Comparison of ENCODE assay signal across 10 mouse cellular contexts in genomic region chr5:36389731-36390590, GRCm38 (mm10). TPM values are rescaled to one million over a fixed set of nuclear protein-coding genes. Genes with fewer than 3 reads are reported as not detected.
A peak's percentile ranks its signal among the peaks of the same experiment; 100 is the strongest.
DNase-seq lines count a peak whose midpoint lies in the region; ATAC-seq and TF ChIP-seq lines count a peak whose summit lies in the region.
"Had no signal": no experiment of that assay in that cellular context is flagged by ENCODE, and none has a peak within 500 bp of the region (broad histone marks: within the 10 kb centered on the region; RNA-seq: fewer than 3 reads in every experiment).

No protein-coding gene starts in this region.

- H3K4me2 ChIP-seq in forebrain, embryonic 13.5 days: no peak overlapping the region
- H3K4me2 ChIP-seq in liver, postnatal 0 days (ENCODE audit: low read depth, low read length): no peak overlapping the region
- no peak overlapping the region for H3K4me2 ChIP-seq in liver, embryonic 11.5 days
- H3K4me2 ChIP-seq in lung, embryonic 14.5 days: peak overlapping the region; percentile 5
- peak overlapping the region; percentile 23; the same call in 1 of the 2 replicates for H3K4me2 ChIP-seq in stomach, embryonic 16.5 days (ENCODE audit: low read depth, low read length)

- H3K9ac ChIP-seq in forebrain, embryonic 13.5 days: no peak overlapping the region
- H3K9ac ChIP-seq in liver, postnatal 0 days (replicated peaks): no peak overlapping the region
- no peak overlapping the region for H3K9ac ChIP-seq in liver, embryonic 11.5 days (ENCODE audit: low read depth, low read length)
- no peak overlapping the region for H3K9ac ChIP-seq in lung, embryonic 14.5 days
- H3K9ac ChIP-seq in stomach, embryonic 16.5 days (ENCODE audit: low read length): peak overlapping the region; percentile 51

- peak overlapping the region; percentile 48; the same call in 1 of the 2 replicates for H3K27ac ChIP-seq in forebrain, embryonic 10.5 days
- H3K27ac ChIP-seq in forebrain, embryonic 13.5 days: no peak overlapping the region
- no peak overlapping the region for H3K27ac ChIP-seq in liver, postnatal 0 days (ENCODE audit: low read depth)
- H3K27ac ChIP-seq in liver, embryonic 11.5 days (ENCODE audit: low read depth, low read length): no peak overlapping the region
- peak overlapping the region; percentile 82 for H3K27ac ChIP-seq in lung, embryonic 14.5 days (ENCODE audit: low read depth)
- H3K27ac ChIP-seq in stomach, embryonic 16.5 days (ENCODE audit: low read length): peak overlapping the region; percentile 94

- no peaks in the 10 kb centered on the region for H3K36me3 ChIP-seq in forebrain, embryonic 10.5 days (replicated peaks)
- no peaks in the 10 kb centered on the region for H3K36me3 ChIP-seq in forebrain, embryonic 13.5 days (ENCODE audit: poor library complexity, severe bottlenecking)
- no peaks in the 10 kb centered on the region for H3K36me3 ChIP-seq in liver, postnatal 0 days (replicated peaks; ENCODE audit: insufficient read depth, low read length)
- no peaks in the 10 kb centered on the region for H3K36me3 ChIP-seq in liver, embryonic 11.5 days (ENCODE audit: control insufficient read depth, insufficient read depth, low read length)
- H3K36me3 ChIP-seq in lung, embryonic 14.5 days (ENCODE audit: insufficient read depth): no peaks in the 10 kb centered on the region
- H3K36me3 ChIP-seq in stomach, embryonic 16.5 days (ENCODE audit: control insufficient read depth, insufficient read depth, low read length): no peaks in the 10 kb centered on the region

- no peak for TF ChIP-seq CTCF in liver, postnatal 0 days (IDR thresholded peaks at IDR 0.05; ENCODE audit: low read depth)
- TF ChIP-seq CTCF in lung, embryonic 14.5 days (IDR thresholded peaks at IDR 0.05; ENCODE audit: low read depth): no peak

- no peak for DNase-seq in forebrain, embryonic 10.5 days (ENCODE audit: extremely low spot score, low spot score)
- DNase-seq in liver, postnatal 0 days: no peak
- no peak for DNase-seq in liver, embryonic 11.5 days (ENCODE audit: low spot score)
- peak; percentile 67 for DNase-seq in lung, embryonic 14.5 days
- no peak for DNase-seq in ovary, postnatal 14 days (ENCODE audit: low spot score)
- DNase-seq: gastrocnemius, postnatal 36 days had no signal

- peaks cover 9% of the 10 kb centered on the region for H3K27me3 ChIP-seq in forebrain, embryonic 10.5 days (ENCODE audit: poor library complexity, severe bottlenecking)
- H3K27me3 ChIP-seq in forebrain, embryonic 13.5 days: no peaks in the 10 kb centered on the region
- no peaks in the 10 kb centered on the region for H3K27me3 ChIP-seq in liver, postnatal 0 days (ENCODE audit: insufficient read depth, low read length)
- no peaks in the 10 kb centered on the region for H3K27me3 ChIP-seq in liver, embryonic 11.5 days (replicated peaks; ENCODE audit: control insufficient read depth, insufficient read depth, low read length)
- H3K27me3 ChIP-seq in lung, embryonic 14.5 days (ENCODE audit: insufficient read depth, low read length): no peaks in the 10 kb centered on the region
- H3K27me3 ChIP-seq in stomach, embryonic 16.5 days (ENCODE audit: control insufficient read depth, insufficient read depth, low read length): no peaks in the 10 kb centered on the region

- 87% methylated on average over 9 of the region's 9 CpGs for WGBS in forebrain, embryonic 10.5 days
- WGBS in forebrain, embryonic 13.5 days: 77% methylated on average over 9 of the region's 9 CpGs
- WGBS in liver, postnatal 0 days (ENCODE audit: insufficient replicate concordance): 55% methylated on average over 9 of the region's 9 CpGs
- 68% methylated on average over 9 of the region's 9 CpGs for WGBS in liver, embryonic 11.5 days
- 58% methylated on average over 9 of the region's 9 CpGs for WGBS in lung, embryonic 14.5 days
- 59% methylated on average over 9 of the region's 9 CpGs for WGBS in stomach, embryonic 16.5 days

- no peak for ATAC-seq in forebrain, embryonic 13.5 days
- ATAC-seq in liver, postnatal 0 days: 0 out of 2 replicates have a peak, but pooled peaks have one; percentile 8
- ATAC-seq in liver, embryonic 11.5 days (replicated peaks; ENCODE audit: low FRiP score): no peak
- ATAC-seq in lung, embryonic 14.5 days (ENCODE audit: insufficient read depth): peak; percentile 70
- peak; percentile 86 for ATAC-seq in stomach, embryonic 16.5 days (ENCODE audit: insufficient read depth, low FRiP score)
- no peak for ATAC-seq in cerebellum, adult (ENCODE audit: insufficient number of reproducible peaks, low FRiP score, low TSS enrichment)

- H3K4me1 ChIP-seq in forebrain, embryonic 10.5 days: peaks cover 45% of the 10 kb centered on the region
- H3K4me1 ChIP-seq in forebrain, embryonic 13.5 days: no peaks in the 10 kb centered on the region
- H3K4me1 ChIP-seq in liver, postnatal 0 days (ENCODE audit: insufficient read depth): peaks cover 6% of the 10 kb centered on the region
- peaks cover under 1% of the 10 kb centered on the region; the same call in 1 of the 2 replicates for H3K4me1 ChIP-seq in liver, embryonic 11.5 days (replicated peaks; ENCODE audit: control insufficient read depth, insufficient read depth, low read length)
- peaks cover 27% of the 10 kb centered on the region for H3K4me1 ChIP-seq in lung, embryonic 14.5 days (ENCODE audit: insufficient read depth)
- H3K4me1 ChIP-seq in stomach, embryonic 16.5 days (ENCODE audit: control insufficient read depth, insufficient read depth, low read length): peaks cover 34% of the 10 kb centered on the region

- no peaks in the 10 kb centered on the region for H3K9me3 ChIP-seq in forebrain, embryonic 10.5 days
- no peaks in the 10 kb centered on the region for H3K9me3 ChIP-seq in forebrain, embryonic 13.5 days (replicated peaks)
- no peaks in the 10 kb centered on the region for H3K9me3 ChIP-seq in liver, postnatal 0 days (ENCODE audit: low read length)
- H3K9me3 ChIP-seq in liver, embryonic 11.5 days (ENCODE audit: control insufficient read depth, low read length): no peaks in the 10 kb centered on the region
- H3K9me3 ChIP-seq in lung, embryonic 14.5 days (ENCODE audit: low read depth, low read length): no peaks in the 10 kb centered on the region
- no peaks in the 10 kb centered on the region for H3K9me3 ChIP-seq in stomach, embryonic 16.5 days (replicated peaks; ENCODE audit: control insufficient read depth, low read length)
- H3K9me3 ChIP-seq: megakaryocyte, embryonic 14.5 days had no signal

- TF ChIP-seq EP300 in liver, postnatal 0 days (IDR thresholded peaks at IDR 0.05; ENCODE audit: low read depth): no peak

- H3K4me3 ChIP-seq in forebrain, embryonic 10.5 days: no peak overlapping the region
- no peak overlapping the region for H3K4me3 ChIP-seq in forebrain, embryonic 13.5 days
- no peak overlapping the region for H3K4me3 ChIP-seq in liver, postnatal 0 days (ENCODE audit: low read depth, low read length)
- H3K4me3 ChIP-seq in liver, embryonic 11.5 days (ENCODE audit: low read depth, low read length): no peak overlapping the region
- H3K4me3 ChIP-seq in lung, embryonic 14.5 days (ENCODE audit: low read depth, low read length): no peak overlapping the region
- H3K4me3 ChIP-seq in stomach, embryonic 16.5 days (replicated peaks; ENCODE audit: low read length): no peak overlapping the region; the same call in 1 of the 2 replicates
- H3K4me3 ChIP-seq: megakaryocyte, embryonic 14.5 days had no signal

RNA-seq across cellular contexts. Expression of gene Sorcs2, which starts 8.0 kb away (rescaled TPM):
- 4.7 and 4.8 TPM in 2 replicates for polyA plus RNA-seq in forebrain, embryonic 10.5 days (2016; fragmentation: Nextera tagmentation; extraction: Ambion mirVana)
- polyA plus RNA-seq in forebrain, embryonic 13.5 days (2015; fragmentation: Nextera tagmentation; extraction: Ambion mirVana): 6.5 and 8.4 TPM in 2 replicates
- 0.30 and 0.33 TPM in 2 replicates for polyA plus RNA-seq in liver, postnatal 0 days (2015; fragmentation: Nextera tagmentation; extraction: Ambion mirVana)
- polyA plus RNA-seq in liver, embryonic 11.5 days (2014; fragmentation: Nextera tagmentation; extraction: Ambion mirVana): 2.2 and 2.4 TPM in 2 replicates
- polyA plus RNA-seq in lung, embryonic 14.5 days (2014; fragmentation: Nextera tagmentation; extraction: Ambion mirVana): 17.5 and 20.6 TPM in 2 replicates
- polyA plus RNA-seq in stomach, embryonic 16.5 days (2015; fragmentation: Nextera tagmentation; extraction: Ambion mirVana): 11.4 and 11.8 TPM in 2 replicates

Comparison
In these comparisons a context has a peak if more than half of its experiments do, and no peak if none do; other contexts are left out.
1. H3K27ac ChIP-seq: peak in forebrain, embryonic 10.5 days (single experiment), lung, embryonic 14.5 days (single experiment) and stomach, embryonic 16.5 days (single experiment); none in forebrain, embryonic 13.5 days (single experiment), liver, postnatal 0 days (single experiment) and liver, embryonic 11.5 days (single experiment).
2. ATAC-seq: peak in liver, postnatal 0 days (single experiment), lung, embryonic 14.5 days (single experiment) and stomach, embryonic 16.5 days (single experiment); none in forebrain, embryonic 13.5 days (single experiment), liver, embryonic 11.5 days (single experiment) and cerebellum, adult (single experiment).
3. H3K4me2 ChIP-seq: peak in lung, embryonic 14.5 days (single experiment) and stomach, embryonic 16.5 days (single experiment); none in forebrain, embryonic 13.5 days (single experiment), liver, postnatal 0 days (single experiment) and liver, embryonic 11.5 days (single experiment).